Mouse (Mus musculus): ENCODE measurements around the gene 2410137M14Rik. TPM values are rescaled to one million over a fixed set of nuclear protein-coding genes. Genes with fewer than 3 reads are reported as not detected.

2410137M14Rik gene
- total RNA-seq, 2 experiments from 2014 or later = not detected

DNA sequence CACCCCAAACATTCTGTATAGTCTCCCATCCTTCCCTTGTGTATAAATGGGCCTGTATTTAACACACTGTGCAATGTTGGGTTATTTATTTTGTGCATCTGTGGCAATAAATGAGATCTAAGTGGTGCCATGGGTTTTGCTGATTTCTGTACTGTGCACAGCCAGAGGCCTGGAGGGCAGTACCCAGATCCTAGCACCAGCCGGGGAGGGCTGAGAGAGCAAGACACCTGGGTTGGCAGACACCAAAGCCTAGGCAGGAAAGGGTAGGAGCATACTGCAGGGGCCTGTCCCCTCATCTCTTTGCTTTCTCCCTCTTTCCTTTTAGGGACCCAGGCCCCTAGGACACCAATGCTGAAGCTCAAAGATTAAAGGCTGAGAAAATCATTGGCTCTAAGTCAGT is 32.8 kb downstream of the 2410137M14Rik start:
- no peak for DNase-seq

- DNase-seq = peak; percentile 81 to 82
Observed at GRCm38 (mm10) chr17:36947051-36947819, 33.8 kb downstream of the 2410137M14Rik start.

DNA sequence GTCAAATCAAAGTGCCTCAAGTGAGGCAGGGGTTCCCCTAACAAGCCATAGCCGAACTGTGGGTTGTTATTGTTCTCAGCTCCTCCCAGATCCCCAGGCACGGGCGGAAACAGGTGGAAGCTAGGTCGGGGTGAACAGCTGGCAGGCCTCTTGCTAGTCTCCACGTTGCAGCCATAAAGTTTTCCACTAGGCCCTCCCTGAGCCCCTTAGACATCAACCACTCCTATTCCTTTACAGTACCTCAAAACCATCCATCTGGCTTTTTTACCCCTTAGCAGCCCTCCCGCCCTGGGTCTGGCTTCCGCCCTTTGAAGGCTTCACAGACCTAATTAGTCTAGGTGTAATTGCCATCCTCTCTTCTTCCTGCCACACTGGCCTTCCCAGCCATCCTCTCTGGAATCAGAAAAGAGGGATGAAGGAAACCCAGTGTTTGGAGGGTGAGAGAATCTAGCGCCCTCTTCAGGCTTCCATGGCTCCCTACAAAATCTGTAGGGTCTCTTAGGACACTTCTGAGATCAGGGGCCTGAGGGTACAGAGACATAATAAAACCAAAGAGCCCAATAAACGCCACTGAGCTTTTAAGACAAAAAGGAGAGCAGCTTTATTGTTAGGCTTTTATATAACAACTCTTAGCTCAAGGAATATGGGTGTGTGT is 36.8 kb downstream of the 2410137M14Rik start:
- no peak for DNase-seq

DNA sequence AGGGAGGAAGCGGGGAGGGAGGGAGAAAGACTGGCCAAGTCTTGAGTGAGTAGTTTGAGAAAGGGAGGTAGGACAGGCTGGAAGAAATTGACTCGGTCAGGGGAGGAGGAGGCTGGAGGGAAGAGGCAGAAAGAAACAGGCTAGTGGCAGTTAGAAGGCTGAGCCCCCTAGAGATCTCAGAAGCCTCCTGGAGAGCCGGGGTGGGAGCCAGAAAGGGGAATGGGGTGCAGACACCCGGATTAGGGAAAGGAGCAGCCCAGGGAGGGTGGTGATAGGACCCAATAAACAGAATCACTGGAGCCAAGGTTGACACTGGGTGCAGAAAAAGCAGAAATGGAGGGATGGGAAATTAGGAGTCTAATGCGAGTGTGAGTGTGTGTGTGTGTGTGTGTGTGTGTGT is 37.3 kb downstream of the 2410137M14Rik start:
- DNase-seq = no peak

- DNase-seq = no peak
Observed at GRCm38 (mm10) chr17:36942791-36943471, 38.1 kb downstream of the 2410137M14Rik start, which contains the start of gene Rnf39. Rnf39 (plus strand) TSS chr17:36942918.

DNA sequence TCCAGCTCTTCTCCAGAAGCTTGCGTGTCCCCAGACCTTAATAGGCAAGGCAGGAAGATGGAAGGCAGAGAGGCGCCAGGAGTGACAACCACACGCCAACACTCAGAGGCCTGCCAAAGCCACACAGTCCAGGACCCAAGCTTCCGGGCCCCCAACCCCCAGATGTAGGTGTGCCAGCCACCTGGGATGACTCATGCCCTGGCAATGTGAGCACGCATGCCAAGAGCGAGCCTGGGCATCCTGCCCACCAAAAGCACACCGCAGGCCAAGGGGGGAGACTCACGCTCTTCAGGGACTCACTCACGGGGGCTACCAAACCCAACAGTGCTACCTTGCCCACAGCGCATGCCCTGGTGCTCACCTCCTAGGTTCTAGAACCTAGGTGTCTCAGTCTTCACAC is 38.6 kb downstream of the 2410137M14Rik start:
- peak; percentile 20 to 58 for DNase-seq

- peak; percentile 69 to 89 for DNase-seq
Observed at GRCm38 (mm10) chr17:36938056-36938455, 43.0 kb downstream of the 2410137M14Rik start.

DNA sequence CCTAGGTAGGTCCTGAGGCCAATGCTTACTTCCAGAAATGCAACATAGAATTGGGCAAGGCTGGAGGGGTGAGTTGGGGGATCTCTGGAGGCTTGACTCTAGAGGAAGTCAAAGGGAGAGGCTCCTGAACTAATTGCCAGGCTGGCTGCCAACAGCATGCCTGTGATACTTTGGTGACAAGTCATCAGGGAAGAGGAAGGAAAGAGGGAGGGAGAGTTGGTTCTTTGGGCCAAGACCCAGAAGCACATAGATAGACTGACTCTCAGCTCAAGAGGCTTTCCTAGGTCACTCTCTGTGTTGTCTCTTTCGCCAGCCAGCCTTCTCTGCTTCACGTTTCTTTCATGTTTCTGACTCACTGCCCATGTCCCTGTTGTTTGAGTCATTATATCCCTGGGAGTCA is 49.2 kb downstream of the 2410137M14Rik start:
- DNase-seq = peak; percentile 46 to 53

GRCm38 (mm10) chr17:36931130-36931529 is 49.9 kb downstream of the 2410137M14Rik start:
- no peak for DNase-seq

GRCm38 (mm10) chr17:36930233-36930632 is 50.8 kb downstream of the 2410137M14Rik start:
- DNase-seq = no peak

- no peak for DNase-seq
Observed at GRCm38 (mm10) chr17:36929236-36929932, 51.7 kb downstream of the 2410137M14Rik start.

Other genes starting within 250 kb of the 2410137M14Rik start
- not detected for gene H2-M10.5, start 208.3 kb downstream of the 2410137M14Rik start, total RNA-seq (2021)
- gene H2-M10.6, start 169.1 kb downstream of the 2410137M14Rik start, total RNA-seq (2021) = not detected
- 10 to 100 TPM; 57.8 to 61.3 TPM for gene Trim26, start 144.1 kb downstream of the 2410137M14Rik start, total RNA-seq (2021)
- gene Trim15, start 114.0 kb downstream of the 2410137M14Rik start, total RNA-seq (2021) = under 1 TPM in 1 of 2 experiments, not detected in 1; 0.16 TPM
- gene Trim10, start 111.7 kb downstream of the 2410137M14Rik start, total RNA-seq (2021) = under 1 TPM; 0.20 to 0.43 TPM
- gene Trim40, start 91.1 kb downstream of the 2410137M14Rik start, total RNA-seq (2021) = under 1 TPM; 0.23 to 0.40 TPM
- gene Trim31, start 83.1 kb downstream of the 2410137M14Rik start, total RNA-seq (2021) = not detected
- under 1 TPM in 1 of 2 experiments, not detected in 1; 0.16 TPM for gene Rnf39, start 38.3 kb downstream of the 2410137M14Rik start, total RNA-seq (2021)
- gene Ppp1r11, start 29.5 kb downstream of the 2410137M14Rik start, total RNA-seq (2021) = 100 to 1,000 TPM in 1 of 2 experiments, 10 to 100 TPM in 1; 91.8 to 102 TPM
- gene Znrd1, start 22.7 kb downstream of the 2410137M14Rik start, total RNA-seq (2021) = 10 to 100 TPM; 44.2 to 45.0 TPM
- 10 to 100 TPM in 1 of 2 experiments, 1 to 10 TPM in 1; 9.0 to 13.6 TPM for gene Znrd1as, start 22.6 kb downstream of the 2410137M14Rik start, total RNA-seq (2021)
- gene H2-M5, start 8.3 kb upstream of the 2410137M14Rik start, total RNA-seq (2021) = not detected
- gene Zfp57, start 19.9 kb upstream of the 2410137M14Rik start, total RNA-seq (2021) = 1 to 10 TPM; 1.5 to 3.3 TPM
- not detected for gene Mog, start 42.2 kb upstream of the 2410137M14Rik start, total RNA-seq (2021)
- 10 to 100 TPM; 23.7 to 26.4 TPM for gene Gabbr1, start 64.7 kb upstream of the 2410137M14Rik start, total RNA-seq (2021)
- not detected for gene Olfr90, start 107.3 kb upstream of the 2410137M14Rik start, total RNA-seq (2021)
- not detected for gene Olfr91, start 117.0 kb upstream of the 2410137M14Rik start, total RNA-seq (2021)
- not detected for gene Olfr92, start 138.9 kb upstream of the 2410137M14Rik start, total RNA-seq (2021)
- not detected for gene Olfr93, start 180.3 kb upstream of the 2410137M14Rik start, total RNA-seq (2021)
- gene Ubd, start 212.7 kb upstream of the 2410137M14Rik start, total RNA-seq (2021) = under 1 TPM in 1 of 2 experiments, not detected in 1; 0.56 TPM
- not detected for gene Olfr94, start 219.8 kb upstream of the 2410137M14Rik start, total RNA-seq (2021)
- gene Olfr95, start 231.9 kb upstream of the 2410137M14Rik start, total RNA-seq (2021) = not detected
- gene Olfr96, start 238.9 kb upstream of the 2410137M14Rik start, total RNA-seq (2021) = not detected

Measured in adrenal gland, postnatal 36 days (tissue).